In genomic region chr12:71561918-71562572, GRCm38 (mm10) we compare ENCODE assay signal across 17 mouse cellular contexts.
A peak's percentile ranks its signal among the peaks of the same experiment; 100 is the strongest.
DNase-seq lines count a peak whose midpoint lies in the region; ATAC-seq and TF ChIP-seq lines count a peak whose summit lies in the region.
"Had no signal": no experiment of that assay in that cellular context is flagged by ENCODE, and none has a peak within 500 bp of the region (broad histone marks: within the 10 kb centered on the region; RNA-seq: fewer than 3 reads in every experiment).

No protein-coding gene starts in this region.

- no peaks in the 10 kb centered on the region for H3K27me3 ChIP-seq in intestine, embryonic 14.5 days (replicated peaks; ENCODE audit: control insufficient read depth, insufficient read depth, low read length)
- H3K27me3 ChIP-seq in intestine, embryonic 15.5 days (replicated peaks): no peaks in the 10 kb centered on the region
- H3K27me3 ChIP-seq in neural tube, embryonic 13.5 days: no peaks in the 10 kb centered on the region
- no peaks in the 10 kb centered on the region for H3K27me3 ChIP-seq in neural tube, embryonic 15.5 days (replicated peaks)
- H3K27me3 ChIP-seq in hindbrain, embryonic 16.5 days (replicated peaks; ENCODE audit: control insufficient read depth, insufficient read depth, low read length): no peaks in the 10 kb centered on the region
- H3K27me3 ChIP-seq in stomach, postnatal 0 days (ENCODE audit: control insufficient read depth, insufficient read depth, low read length): no peaks in the 10 kb centered on the region
- H3K27me3 ChIP-seq: heart, embryonic 15.5 days; liver, embryonic 15.5 days had no signal

- H3K4me2 ChIP-seq in intestine, embryonic 14.5 days (ENCODE audit: low read length): no peak overlapping the region
- H3K4me2 ChIP-seq in intestine, embryonic 15.5 days (replicated peaks): no peak overlapping the region
- H3K4me2 ChIP-seq in neural tube, embryonic 13.5 days: no peak overlapping the region
- H3K4me2 ChIP-seq in neural tube, embryonic 15.5 days: no peak overlapping the region
- H3K4me2 ChIP-seq in hindbrain, embryonic 16.5 days (ENCODE audit: low read length): no peak overlapping the region
- H3K4me2 ChIP-seq in stomach, postnatal 0 days (replicated peaks; ENCODE audit: low read depth): no peak overlapping the region
- H3K4me2 ChIP-seq: heart, embryonic 15.5 days; limb, embryonic 13.5 days; liver, embryonic 15.5 days; midbrain, embryonic 12.5 days had no signal

- no peak overlapping the region for H3K4me3 ChIP-seq in intestine, embryonic 14.5 days (ENCODE audit: low read depth, low read length)
- H3K4me3 ChIP-seq in intestine, embryonic 15.5 days (replicated peaks): no peak overlapping the region
- H3K4me3 ChIP-seq in neural tube, embryonic 13.5 days: no peak overlapping the region
- H3K4me3 ChIP-seq in neural tube, embryonic 15.5 days (replicated peaks): no peak overlapping the region
- no peak overlapping the region for H3K4me3 ChIP-seq in hindbrain, embryonic 16.5 days (ENCODE audit: low read length)
- H3K4me3 ChIP-seq in stomach, postnatal 0 days (ENCODE audit: low read depth, low read length): no peak overlapping the region
- H3K4me3 ChIP-seq: heart, embryonic 15.5 days; limb, embryonic 13.5 days; liver, embryonic 15.5 days; midbrain, embryonic 12.5 days had no signal

- H3K9ac ChIP-seq in intestine, embryonic 14.5 days (ENCODE audit: low read length): no peak overlapping the region
- no peak overlapping the region for H3K9ac ChIP-seq in intestine, embryonic 15.5 days
- H3K9ac ChIP-seq in neural tube, embryonic 13.5 days: no peak overlapping the region
- H3K9ac ChIP-seq in neural tube, embryonic 15.5 days (replicated peaks): no peak overlapping the region
- H3K9ac ChIP-seq in hindbrain, embryonic 16.5 days (ENCODE audit: low read depth, low read length): no peak overlapping the region
- H3K9ac ChIP-seq in stomach, postnatal 0 days (ENCODE audit: low read length): no peak overlapping the region
- H3K9ac ChIP-seq: heart, embryonic 15.5 days; limb, embryonic 13.5 days; liver, embryonic 15.5 days; midbrain, embryonic 12.5 days had no signal

- no peaks in the 10 kb centered on the region for H3K9me3 ChIP-seq in intestine, embryonic 14.5 days (ENCODE audit: control insufficient read depth, low read length)
- H3K9me3 ChIP-seq in intestine, embryonic 15.5 days: no peaks in the 10 kb centered on the region
- H3K9me3 ChIP-seq in neural tube, embryonic 13.5 days: no peaks in the 10 kb centered on the region
- H3K9me3 ChIP-seq in neural tube, embryonic 15.5 days (replicated peaks): no peaks in the 10 kb centered on the region
- H3K9me3 ChIP-seq in hindbrain, embryonic 16.5 days (ENCODE audit: control insufficient read depth, low read length): no peaks in the 10 kb centered on the region
- no peaks in the 10 kb centered on the region for H3K9me3 ChIP-seq in stomach, postnatal 0 days (ENCODE audit: control insufficient read depth, low read length)
- H3K9me3 ChIP-seq: heart, embryonic 15.5 days; limb, embryonic 13.5 days; liver, embryonic 15.5 days; midbrain, embryonic 12.5 days had no signal

- no peak for TF ChIP-seq EP300 in stomach, postnatal 0 days (optimal IDR thresholded peaks at IDR 0.05)

- H3K4me1 ChIP-seq in intestine, embryonic 14.5 days (replicated peaks; ENCODE audit: control insufficient read depth, insufficient read depth, low read length): no peaks in the 10 kb centered on the region
- H3K4me1 ChIP-seq in intestine, embryonic 15.5 days (replicated peaks): no peaks in the 10 kb centered on the region
- H3K4me1 ChIP-seq in neural tube, embryonic 13.5 days (replicated peaks): peaks cover 14% of the 10 kb centered on the region; the same call in 1 of the 2 replicates
- H3K4me1 ChIP-seq in neural tube, embryonic 15.5 days: no peaks in the 10 kb centered on the region
- peaks cover 3% of the 10 kb centered on the region; the same call in 1 of the 2 replicates for H3K4me1 ChIP-seq in hindbrain, embryonic 16.5 days (ENCODE audit: control insufficient read depth, insufficient read depth, low read depth, low read length)
- H3K4me1 ChIP-seq in stomach, postnatal 0 days (replicated peaks; ENCODE audit: control insufficient read depth, insufficient read depth): no peaks in the 10 kb centered on the region
- H3K4me1 ChIP-seq: heart, embryonic 15.5 days; liver, embryonic 15.5 days; midbrain, embryonic 12.5 days had no signal

- H3K27ac ChIP-seq in intestine, embryonic 14.5 days (ENCODE audit: low read depth): no peak overlapping the region
- H3K27ac ChIP-seq in intestine, embryonic 15.5 days: no peak overlapping the region
- H3K27ac ChIP-seq in neural tube, embryonic 13.5 days (replicated peaks): no peak overlapping the region
- H3K27ac ChIP-seq in neural tube, embryonic 15.5 days (replicated peaks): no peak overlapping the region
- H3K27ac ChIP-seq in hindbrain, embryonic 16.5 days (ENCODE audit: low read depth, low read length): 0 out of 2 replicates have a peak overlapping the region, but pooled peaks have one; percentile 13
- no peak overlapping the region for H3K27ac ChIP-seq in stomach, postnatal 0 days (replicated peaks)
- H3K27ac ChIP-seq: heart, embryonic 15.5 days; limb, embryonic 13.5 days; liver, embryonic 15.5 days; midbrain, embryonic 12.5 days had no signal

- TF ChIP-seq CTCF in stomach, postnatal 0 days (IDR thresholded peaks at IDR 0.05; ENCODE audit: low read depth): no peak

- no peaks in the 10 kb centered on the region for H3K36me3 ChIP-seq in intestine, embryonic 14.5 days (ENCODE audit: control insufficient read depth, insufficient read depth, low read length)
- no peaks in the 10 kb centered on the region for H3K36me3 ChIP-seq in intestine, embryonic 15.5 days
- no peaks in the 10 kb centered on the region for H3K36me3 ChIP-seq in neural tube, embryonic 13.5 days
- no peaks in the 10 kb centered on the region for H3K36me3 ChIP-seq in neural tube, embryonic 15.5 days
- no peaks in the 10 kb centered on the region for H3K36me3 ChIP-seq in hindbrain, embryonic 16.5 days (ENCODE audit: control insufficient read depth, insufficient read depth, low read length)
- no peaks in the 10 kb centered on the region for H3K36me3 ChIP-seq in stomach, postnatal 0 days (ENCODE audit: control insufficient read depth, insufficient read depth, low read length)
- H3K36me3 ChIP-seq: heart, embryonic 15.5 days; limb, embryonic 13.5 days; liver, embryonic 15.5 days; midbrain, embryonic 12.5 days had no signal

- WGBS in intestine, embryonic 14.5 days: 93% methylated on average over 8 of the region's 8 CpGs
- 87% methylated on average over 8 of the region's 8 CpGs for WGBS in intestine, embryonic 15.5 days
- 85% methylated on average over 8 of the region's 8 CpGs for whole genome bisulfite sequencing in neural tube, embryonic 13.5 days
- WGBS in neural tube, embryonic 15.5 days: 86% methylated on average over 8 of the region's 8 CpGs
- 90% methylated on average over 8 of the region's 8 CpGs for WGBS in hindbrain, embryonic 16.5 days
- WGBS in stomach, postnatal 0 days: 85% methylated on average over 8 of the region's 8 CpGs

- DNase-seq in intestine, embryonic 14.5 days (ENCODE audit: low spot score): no peak
- DNase-seq in stomach, postnatal 0 days (ENCODE audit: low spot score): no peak
- no peak for DNase-seq in right cerebral cortex, postnatal 25 days
- no peak for DNase-seq in ovary, postnatal 14 days (ENCODE audit: low spot score)
- DNase-seq: adrenal gland, postnatal 36 days; cerebellum, adult 2 months; kidney, adult 9 months; lung, postnatal 14 days; right cerebral cortex, postnatal 14 days had no signal

- ATAC-seq in intestine, embryonic 14.5 days (replicated peaks; ENCODE audit: low FRiP score, low TSS enrichment, low read depth): peak; percentile 47; the same call in 1 of the 2 replicates
- ATAC-seq in intestine, embryonic 15.5 days: no peak
- peak; percentile 34; the same call in 1 of the 2 replicates for ATAC-seq in neural tube, embryonic 13.5 days (ENCODE audit: low read depth)
- ATAC-seq in neural tube, embryonic 15.5 days (ENCODE audit: low FRiP score): no peak
- peak; percentile 44; the same call in 1 of the 2 replicates for ATAC-seq in hindbrain, embryonic 16.5 days
- ATAC-seq in stomach, postnatal 0 days (ENCODE audit: low FRiP score, low TSS enrichment): 0 out of 2 replicates have a peak, but pooled peaks have one; percentile 12

Comparison
In these comparisons a context has a peak if more than half of its experiments do, and no peak if none do; other contexts are left out.
1. ATAC-seq: peak in intestine, embryonic 14.5 days (single experiment), neural tube, embryonic 13.5 days (single experiment), hindbrain, embryonic 16.5 days (single experiment) and stomach, postnatal 0 days (single experiment); none in intestine, embryonic 15.5 days (single experiment) and neural tube, embryonic 15.5 days (single experiment).